Mouse (Mus musculus): ENCODE measurements at regions not wholly inside any gene's neighbourhood (a gene's known extent, or its start where the extent isn't known, plus 50 kb on each side); places are given as distances from the start of the nearest gene placed in this dataset.
"Not testable (repeated sequence)": the region's sequence is repeated elsewhere in the genome, so short reads cannot be mapped to it uniquely, and the experiment has no call there.

DNA sequence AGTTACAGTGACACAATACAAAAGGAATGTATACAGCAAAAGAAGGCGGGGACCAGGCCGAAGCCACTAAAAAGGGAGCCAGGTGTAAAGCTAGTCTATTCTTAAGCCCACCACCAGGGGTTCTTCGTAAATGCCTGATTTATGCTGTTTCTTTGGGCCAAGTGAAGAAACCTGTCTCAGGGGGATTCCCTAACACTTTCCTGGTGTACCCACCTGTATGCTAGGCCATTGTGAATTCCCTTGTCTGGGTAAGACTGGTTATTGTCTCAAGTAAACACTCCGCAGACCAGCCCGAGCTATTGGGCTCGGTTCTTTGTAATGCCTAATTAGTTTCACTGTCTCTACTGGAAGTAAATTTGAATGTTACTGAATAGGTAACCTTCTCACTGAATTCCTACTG, 722.3 kb upstream of the Impad1 start:
- not testable (repeated sequence) for H3K36me3 ChIP-seq (ENCODE audit: control insufficient read depth, insufficient read depth, low read length); H3K4me2 ChIP-seq (replicated peaks; ENCODE audit: low read depth, low read length); ATAC-seq (ENCODE audit: low FRiP score, low TSS enrichment); H3K4me1 ChIP-seq (ENCODE audit: control insufficient read depth, insufficient read depth, low read length); H3K27me3 ChIP-seq (ENCODE audit: control insufficient read depth, insufficient read depth, low read length); H3K9me3 ChIP-seq (ENCODE audit: control insufficient read depth, low read length); H3K9ac ChIP-seq (ENCODE audit: low read depth, low read length); H3K4me3 ChIP-seq (ENCODE audit: low read length); H3K27ac ChIP-seq (ENCODE audit: low read depth, low read length)
- WGBS = 86% methylated on average over 6 of the region's 6 CpGs

- Histone ChIP-seq H3K36me3 (ENCODE audit: control insufficient read depth, insufficient read depth, low read length) (no peaks in the 10 kb centered on the region), H3K27me3 (ENCODE audit: control insufficient read depth, insufficient read depth, low read length) (no peaks in the 10 kb centered on the region), H3K9me3 (ENCODE audit: control insufficient read depth, low read length) (no peaks in the 10 kb centered on the region), H3K9ac (ENCODE audit: low read depth, low read length) (no peak overlapping the region), H3K4me1 (ENCODE audit: control insufficient read depth, insufficient read depth, low read length) (no peaks in the 10 kb centered on the region), H3K4me3 (ENCODE audit: low read length) (no peak overlapping the region), H3K27ac (ENCODE audit: low read depth, low read length) (no peak overlapping the region), H3K4me2 (replicated peaks; ENCODE audit: low read depth, low read length) (no peak overlapping the region)
- no peak for ATAC-seq (ENCODE audit: low FRiP score, low TSS enrichment)
Observed at GRCm38 (mm10) chr4:5511743-5512142, 718.6 kb upstream of the Impad1 start.

GRCm38 (mm10) chr4:5509398-5509797, 716.2 kb upstream of the Impad1 start:
- Histone ChIP-seq H3K4me1 (ENCODE audit: control insufficient read depth, insufficient read depth, low read length) (no peaks in the 10 kb centered on the region), H3K36me3 (ENCODE audit: control insufficient read depth, insufficient read depth, low read length) (no peaks in the 10 kb centered on the region), H3K4me3 (ENCODE audit: low read length) (no peak overlapping the region), H3K27ac (ENCODE audit: low read depth, low read length) (no peak overlapping the region), H3K9me3 (ENCODE audit: control insufficient read depth, low read length) (no peaks in the 10 kb centered on the region), H3K27me3 (ENCODE audit: control insufficient read depth, insufficient read depth, low read length) (no peaks in the 10 kb centered on the region), H3K4me2 (replicated peaks; ENCODE audit: low read depth, low read length) (no peak overlapping the region), H3K9ac (ENCODE audit: low read depth, low read length) (no peak overlapping the region)
- no peak for ATAC-seq (ENCODE audit: low FRiP score, low TSS enrichment)
- WGBS = 86% methylated on average over 5 of the region's 5 CpGs

DNA sequence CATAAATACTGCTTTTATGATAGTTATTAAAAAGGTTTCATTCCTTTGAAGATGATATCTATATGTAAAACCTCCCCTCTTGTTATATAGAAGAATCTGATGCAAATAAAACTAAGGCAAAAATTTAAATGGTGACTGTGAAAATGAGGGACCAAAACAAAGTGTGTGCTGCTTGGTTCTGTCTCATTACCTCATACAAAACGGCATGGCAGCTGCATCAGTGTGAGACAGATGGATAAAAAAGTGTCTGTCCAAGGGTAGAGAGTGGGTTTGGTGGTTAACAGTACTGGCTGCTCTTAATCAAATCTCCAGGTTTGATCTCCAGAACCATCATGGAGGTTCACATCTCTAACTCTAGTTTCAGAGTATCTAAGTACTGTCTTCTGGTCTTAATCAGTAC, 701.9 kb upstream of the Impad1 start:
- ATAC-seq (ENCODE audit: low FRiP score, low TSS enrichment) = no peak
- WGBS = 53% methylated on average over 1 of the region's 1 CpGs
- H3K4me1 ChIP-seq (ENCODE audit: control insufficient read depth, insufficient read depth, low read length) = no peaks in the 10 kb centered on the region
- no peak overlapping the region for H3K9ac ChIP-seq (ENCODE audit: low read depth, low read length)
- no peaks in the 10 kb centered on the region for H3K36me3 ChIP-seq (ENCODE audit: control insufficient read depth, insufficient read depth, low read length)
- no peak overlapping the region for H3K4me3 ChIP-seq (ENCODE audit: low read length)
- H3K27me3 ChIP-seq (ENCODE audit: control insufficient read depth, insufficient read depth, low read length) = no peaks in the 10 kb centered on the region
- H3K9me3 ChIP-seq (ENCODE audit: control insufficient read depth, low read length) = no peaks in the 10 kb centered on the region
- no peak overlapping the region for H3K27ac ChIP-seq (ENCODE audit: low read depth, low read length)
- no peak overlapping the region for H3K4me2 ChIP-seq (replicated peaks; ENCODE audit: low read depth, low read length)

GRCm38 (mm10) chr4:5494072-5495000, 701.2 kb upstream of the Impad1 start:
- Histone ChIP-seq H3K27ac (ENCODE audit: low read depth, low read length) (no peak overlapping the region), H3K4me3 (ENCODE audit: low read length) (no peak overlapping the region), H3K9me3 (ENCODE audit: control insufficient read depth, low read length) (no peaks in the 10 kb centered on the region), H3K27me3 (ENCODE audit: control insufficient read depth, insufficient read depth, low read length) (no peaks in the 10 kb centered on the region), H3K9ac (ENCODE audit: low read depth, low read length) (no peak overlapping the region), H3K36me3 (ENCODE audit: control insufficient read depth, insufficient read depth, low read length) (no peaks in the 10 kb centered on the region), H3K4me1 (ENCODE audit: control insufficient read depth, insufficient read depth, low read length) (no peaks in the 10 kb centered on the region), H3K4me2 (replicated peaks; ENCODE audit: low read depth, low read length) (no peak overlapping the region)
- 40% methylated on average over 1 of the region's 1 CpGs for WGBS
- no peak for ATAC-seq (ENCODE audit: low FRiP score, low TSS enrichment)

DNA sequence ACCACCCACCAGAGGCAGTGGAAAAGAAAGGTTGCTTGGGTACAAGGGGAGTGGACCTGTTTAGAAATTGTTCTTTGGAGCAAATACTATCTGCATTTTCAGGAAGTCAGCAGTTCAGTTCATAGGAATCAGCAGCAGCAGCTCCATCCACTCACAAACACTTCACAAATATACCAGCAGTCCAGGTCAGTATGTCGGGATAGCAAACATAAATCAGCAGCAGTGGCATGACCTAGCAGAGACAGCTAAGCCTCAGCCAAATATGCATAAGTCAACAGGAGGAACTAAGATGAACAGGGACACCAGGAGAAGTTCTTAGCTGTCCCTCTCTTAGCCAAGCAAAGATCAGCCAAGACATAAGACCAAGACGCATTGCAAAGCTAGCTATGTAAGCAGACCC, 693.6 kb upstream of the Impad1 start:
- H3K36me3 ChIP-seq (ENCODE audit: control insufficient read depth, insufficient read depth, low read length) = no peaks in the 10 kb centered on the region
- no peaks in the 10 kb centered on the region for H3K27me3 ChIP-seq (ENCODE audit: control insufficient read depth, insufficient read depth, low read length)
- H3K4me3 ChIP-seq (ENCODE audit: low read length) = no peak overlapping the region
- ATAC-seq (ENCODE audit: low FRiP score, low TSS enrichment) = no peak
- WGBS = 47% methylated on average over 2 of the region's 2 CpGs
- H3K4me2 ChIP-seq (replicated peaks; ENCODE audit: low read depth, low read length) = no peak overlapping the region
- H3K4me1 ChIP-seq (ENCODE audit: control insufficient read depth, insufficient read depth, low read length) = no peaks in the 10 kb centered on the region
- no peak overlapping the region for H3K27ac ChIP-seq (ENCODE audit: low read depth, low read length)
- H3K9me3 ChIP-seq (ENCODE audit: control insufficient read depth, low read length) = no peaks in the 10 kb centered on the region
- H3K9ac ChIP-seq (ENCODE audit: low read depth, low read length) = no peak overlapping the region

DNA sequence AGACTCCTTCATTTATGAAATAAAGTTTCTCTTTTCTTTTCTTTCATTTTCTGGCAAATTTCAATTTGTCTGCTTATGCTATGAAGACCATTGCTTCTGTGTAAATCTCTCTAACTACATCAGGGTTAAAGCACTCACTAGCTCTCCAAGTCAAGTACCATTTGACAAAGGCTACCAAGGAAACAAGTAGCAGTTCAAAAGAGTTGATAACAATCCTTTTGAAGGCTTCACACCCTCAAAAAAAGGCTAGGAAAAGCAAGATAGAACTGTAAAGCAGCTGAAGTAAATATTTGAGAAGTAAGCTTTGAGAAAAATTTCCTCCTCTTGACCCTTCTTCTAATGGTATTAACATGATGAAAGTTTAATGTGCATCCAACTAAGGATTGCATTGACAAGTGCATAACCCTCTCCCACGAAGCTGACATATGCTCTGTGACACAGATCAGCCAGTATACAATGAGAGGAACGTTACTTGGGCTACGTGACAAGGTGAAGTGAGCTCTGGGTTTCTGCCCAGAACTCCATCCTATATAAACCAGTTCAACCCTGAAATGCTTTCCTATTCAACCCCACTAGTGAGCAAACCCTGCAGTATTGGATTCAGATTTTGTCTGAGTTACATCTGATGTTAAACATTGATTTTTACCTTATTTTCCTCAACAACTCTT, 678.9 kb upstream of the Impad1 start:
- 0 out of 2 replicates have a peak, but pooled peaks have one; percentile 16 for ATAC-seq (ENCODE audit: low FRiP score, low TSS enrichment)
- no peak overlapping the region for H3K4me3 ChIP-seq (ENCODE audit: low read length)
- H3K36me3 ChIP-seq (ENCODE audit: control insufficient read depth, insufficient read depth, low read length) = no peaks in the 10 kb centered on the region
- no peak overlapping the region for H3K27ac ChIP-seq (ENCODE audit: low read depth, low read length)
- no peak overlapping the region for H3K9ac ChIP-seq (ENCODE audit: low read depth, low read length)
- no peaks in the 10 kb centered on the region for H3K27me3 ChIP-seq (ENCODE audit: control insufficient read depth, insufficient read depth, low read length)
- H3K4me1 ChIP-seq (ENCODE audit: control insufficient read depth, insufficient read depth, low read length) = no peaks in the 10 kb centered on the region
- 60% methylated on average over 3 of the region's 3 CpGs for WGBS
- no peak overlapping the region for H3K4me2 ChIP-seq (replicated peaks; ENCODE audit: low read depth, low read length)
- no peaks in the 10 kb centered on the region for H3K9me3 ChIP-seq (ENCODE audit: control insufficient read depth, low read length)

DNA sequence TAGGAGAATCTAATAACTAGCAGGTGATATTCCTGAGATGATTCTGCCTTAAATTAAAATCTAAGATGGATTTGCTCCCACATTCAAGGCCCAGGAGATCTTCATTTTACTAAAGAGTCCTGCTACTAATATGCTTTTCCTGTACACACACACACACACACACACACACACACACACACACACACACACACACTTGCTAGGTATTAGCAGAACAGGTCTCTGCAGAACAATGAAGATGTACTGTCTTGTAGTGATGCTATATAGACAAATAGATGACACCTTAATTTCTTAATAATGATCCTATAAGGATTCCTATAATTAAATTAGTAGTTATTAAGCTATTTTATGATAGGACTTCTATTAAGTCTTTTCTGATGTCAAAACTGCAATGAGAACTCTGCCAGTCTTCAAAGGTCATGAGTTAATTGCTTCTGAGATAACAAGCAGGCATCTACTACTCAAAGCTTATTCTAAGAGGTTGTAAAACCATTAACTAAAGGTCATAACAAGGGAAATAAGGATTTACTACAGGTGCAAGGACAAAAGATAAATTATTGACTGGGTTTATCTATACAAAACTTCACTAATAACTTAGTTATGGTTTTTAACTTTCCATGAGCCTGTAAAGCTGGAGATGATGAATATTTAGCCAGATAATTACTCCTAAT, 666.0 kb upstream of the Impad1 start:
- Histone ChIP-seq H3K27me3 (ENCODE audit: control insufficient read depth, insufficient read depth, low read length) (no peaks in the 10 kb centered on the region), H3K9me3 (ENCODE audit: control insufficient read depth, low read length) (no peaks in the 10 kb centered on the region), H3K9ac (ENCODE audit: low read depth, low read length) (no peak overlapping the region), H3K36me3 (ENCODE audit: control insufficient read depth, insufficient read depth, low read length) (no peaks in the 10 kb centered on the region), H3K4me3 (ENCODE audit: low read length) (no peak overlapping the region), H3K4me1 (ENCODE audit: control insufficient read depth, insufficient read depth, low read length) (no peaks in the 10 kb centered on the region), H3K27ac (ENCODE audit: low read depth, low read length) (no peak overlapping the region), H3K4me2 (replicated peaks; ENCODE audit: low read depth, low read length) (no peak overlapping the region)
- no peak for ATAC-seq (ENCODE audit: low FRiP score, low TSS enrichment)

DNA sequence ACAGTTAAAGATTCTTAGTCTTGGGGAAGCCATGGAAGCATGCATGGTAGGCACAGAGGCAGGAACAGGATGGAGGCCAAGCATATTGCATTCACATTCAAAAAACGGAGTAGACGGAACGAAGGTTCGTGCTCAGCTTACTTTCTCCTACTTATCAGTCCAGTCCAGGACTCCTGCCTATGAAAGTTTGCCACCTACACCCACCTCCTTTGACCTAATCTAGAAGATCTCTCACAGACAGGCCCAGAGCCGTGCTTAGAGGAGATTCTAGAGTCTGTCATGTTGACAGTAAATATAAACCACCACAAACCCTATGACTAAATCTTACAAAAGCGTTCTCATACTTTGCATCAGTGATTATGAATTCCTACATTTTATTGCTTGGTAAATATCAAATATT, 657.3 kb upstream of the Impad1 start:
- no peak for ATAC-seq (ENCODE audit: low FRiP score, low TSS enrichment)
- no peaks in the 10 kb centered on the region for H3K9me3 ChIP-seq (ENCODE audit: control insufficient read depth, low read length)
- H3K36me3 ChIP-seq (ENCODE audit: control insufficient read depth, insufficient read depth, low read length) = no peaks in the 10 kb centered on the region
- H3K4me3 ChIP-seq (ENCODE audit: low read length) = no peak overlapping the region
- WGBS = 90% methylated on average over 6 of the region's 6 CpGs
- no peaks in the 10 kb centered on the region for H3K27me3 ChIP-seq (ENCODE audit: control insufficient read depth, insufficient read depth, low read length)
- H3K9ac ChIP-seq (ENCODE audit: low read depth, low read length) = no peak overlapping the region
- no peaks in the 10 kb centered on the region for H3K4me1 ChIP-seq (ENCODE audit: control insufficient read depth, insufficient read depth, low read length)
- no peak overlapping the region for H3K27ac ChIP-seq (ENCODE audit: low read depth, low read length)
- H3K4me2 ChIP-seq (replicated peaks; ENCODE audit: low read depth, low read length) = no peak overlapping the region

All from kidney, embryonic 14.5 days (tissue).